Mouse (Mus musculus): ENCODE measurements around the gene Gm49354. TPM values are rescaled to one million over a fixed set of nuclear protein-coding genes. Genes with fewer than 3 reads are reported as not detected.
"Not testable (repeated sequence)": the region's sequence is repeated elsewhere in the genome, so short reads cannot be mapped to it uniquely, and the experiment has no call there.

Gene Gm49354
- polyA plus RNA-seq, 1 experiment from 2014 or later = not detected

DNA sequence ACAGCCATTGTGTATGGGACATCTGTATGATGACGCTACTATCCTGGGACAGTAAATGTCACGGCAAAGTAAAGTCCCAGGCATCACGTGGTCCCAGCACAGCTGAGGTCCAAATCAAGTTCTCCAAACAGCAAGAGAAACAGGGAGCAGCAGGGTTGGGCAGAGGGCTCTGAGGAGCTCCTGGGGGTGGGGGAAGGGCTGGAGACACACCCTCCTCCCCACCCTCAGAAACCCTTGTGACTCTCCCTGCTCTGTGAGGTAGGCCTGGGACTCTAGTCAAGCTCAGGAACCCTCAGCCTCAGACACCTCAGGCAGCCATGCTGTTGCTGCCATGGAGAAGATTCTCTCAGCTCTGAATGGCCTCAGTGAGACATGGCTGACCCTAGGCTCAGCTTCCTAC is 70.1 kb downstream of the Gm49354 start, which contains the start of gene Spata31d1b:
TSS of gene Spata31d1b (plus strand) at position 301 of the 400 bp plus-strand sequence.
- not testable (repeated sequence) for DNase-seq (ENCODE audit: low spot score)

DNA sequence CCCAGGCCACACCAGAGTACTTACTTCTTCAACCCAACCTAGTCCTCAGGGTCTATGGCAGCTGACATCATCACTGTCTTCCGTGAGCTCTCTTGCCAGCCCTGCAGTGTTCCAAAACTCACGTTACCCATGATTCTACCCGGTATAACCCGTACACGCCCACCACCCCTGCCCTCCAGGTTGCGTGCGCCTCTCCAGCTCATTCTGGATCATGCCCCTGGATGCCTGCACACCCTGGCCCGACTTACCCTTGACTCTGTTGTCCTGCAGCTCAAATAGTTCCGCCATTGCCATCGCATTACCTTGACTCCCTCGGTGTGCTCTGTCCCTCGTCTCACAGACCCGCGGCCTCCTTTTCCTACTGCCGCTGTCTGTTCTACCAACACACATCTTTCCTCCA is 71.8 kb downstream of the Gm49354 start, which contains the start of gene Spata31d1a:
TSS of gene Spata31d1a (minus strand) at position 101 of the 400 bp plus-strand sequence.
- DNase-seq (ENCODE audit: low spot score) = no peak

Other genes with a start within 250 kb of the Gm49354 start
- 14.9 and 16.3 TPM in 2 replicates for gene Agtpbp1, start 197.0 kb downstream of the Gm49354 start, polyA plus RNA-seq (2015; fragmentation: Nextera tagmentation; extraction: Ambion mirVana)
- 65.9 and 78.4 TPM in 2 replicates for gene Naa35, start 197.0 kb downstream of the Gm49354 start, polyA plus RNA-seq (2015; fragmentation: Nextera tagmentation; extraction: Ambion mirVana)
- gene Golm1, start 106.4 kb downstream of the Gm49354 start, polyA plus RNA-seq (2015; fragmentation: Nextera tagmentation; extraction: Ambion mirVana) = 3.9 and 4.5 TPM in 2 replicates
- gene 4921517D22Rik, start 88.1 kb downstream of the Gm49354 start, polyA plus RNA-seq (2015; fragmentation: Nextera tagmentation; extraction: Ambion mirVana) = not detected in 2 replicates
- gene Spata31d1a, start 71.9 kb downstream of the Gm49354 start, polyA plus RNA-seq (2015; fragmentation: Nextera tagmentation; extraction: Ambion mirVana) = not detected in 2 replicates
- 0.04 TPM in 2 replicates for gene Spata31d1b, start 70.0 kb downstream of the Gm49354 start, polyA plus RNA-seq (2015; fragmentation: Nextera tagmentation; extraction: Ambion mirVana)
- not detected in 2 replicates for gene Spata31d1d, start 50.5 kb downstream of the Gm49354 start, polyA plus RNA-seq (2015; fragmentation: Nextera tagmentation; extraction: Ambion mirVana)
- not detected in 2 replicates for gene 1700014D04Rik, start 35.5 kb downstream of the Gm49354 start, polyA plus RNA-seq (2015; fragmentation: Nextera tagmentation; extraction: Ambion mirVana)
- 68.9 and 73.8 TPM in 2 replicates for gene Isca1, start 12.4 kb downstream of the Gm49354 start, polyA plus RNA-seq (2015; fragmentation: Nextera tagmentation; extraction: Ambion mirVana)
- gene Tut7, start 40.9 kb upstream of the Gm49354 start, polyA plus RNA-seq (2015; fragmentation: Nextera tagmentation; extraction: Ambion mirVana) = 52.1 and 68.0 TPM in 2 replicates

All from thymus, postnatal 0 days (tissue).